In the genomic region with DNA sequence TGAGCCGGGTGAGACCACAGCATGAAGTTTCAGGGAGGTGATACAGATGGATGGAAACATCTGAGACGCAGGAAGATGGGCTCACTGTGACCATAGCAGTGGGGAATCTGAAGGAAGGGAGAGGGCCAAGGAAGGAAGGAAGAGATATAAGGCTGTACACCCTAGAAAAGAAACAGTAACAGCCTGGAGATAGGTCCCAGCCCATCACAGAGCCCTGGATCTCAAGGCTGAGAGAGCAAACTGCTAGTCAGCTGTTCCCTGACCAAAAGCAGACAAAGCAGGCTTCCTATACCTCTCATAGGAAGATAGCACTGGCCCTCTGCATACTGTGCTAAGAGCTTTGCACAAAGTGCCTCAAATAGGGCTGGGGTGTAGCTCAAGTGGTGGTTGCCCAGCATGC, we compare ENCODE assay signal across 15 mouse cellular contexts. TPM values are rescaled to one million over a fixed set of nuclear protein-coding genes. Genes with fewer than 3 reads are reported as not detected.
"Had no signal": no experiment of that assay in that cellular context is flagged by ENCODE, and none has a peak within 500 bp of the region (broad histone marks: within the 10 kb centered on the region; RNA-seq: fewer than 3 reads in every experiment).

No protein-coding gene starts in this region.

- H3K4me3 ChIP-seq: neural tube, embryonic 15.5 days; stomach, embryonic 15.5 days had no signal

- H3K4me2 ChIP-seq: neural tube, embryonic 15.5 days; stomach, embryonic 15.5 days had no signal

- H3K9me3 ChIP-seq: neural tube, embryonic 15.5 days; stomach, embryonic 15.5 days had no signal

- H3K36me3 ChIP-seq: neural tube, embryonic 15.5 days; stomach, embryonic 15.5 days had no signal

- H3K9ac ChIP-seq: neural tube, embryonic 15.5 days; stomach, embryonic 15.5 days had no signal

- H3K27ac ChIP-seq: neural tube, embryonic 15.5 days; stomach, embryonic 15.5 days; stomach, postnatal 0 days had no signal

- H3K27me3 ChIP-seq: neural tube, embryonic 15.5 days had no signal

- DNase-seq: right cerebral cortex, adult 18-20 months; right cerebral cortex, postnatal 14 days; right cerebral cortex, postnatal 25 days; right cerebral cortex, postnatal 4 days; spleen, adult 18-20 months; thymus, adult 18-20 months; thymus, adult 2 months; thymus, postnatal 14 days; thymus, postnatal 25 days; thymus, postnatal 36 days; thymus, postnatal 4 days had no signal

RNA-seq across cellular contexts. Expression of a gene that starts 13.2 kb away (rescaled TPM):
- total RNA-seq: neutrophil, adult 5-6 weeks had no signal

RNA-seq across cellular contexts. Expression of a gene that starts 14.1 kb away (rescaled TPM):
- total RNA-seq: neutrophil, adult 5-6 weeks had no signal

RNA-seq across cellular contexts. Expression of a gene that starts 34.5 kb away (rescaled TPM):
- polyA plus RNA-seq: stomach, postnatal 0 days had no signal
